Mouse (Mus musculus) spleen, adult 2 months (tissue): ENCODE data around the gene Scarf2. TPM values are rescaled to one million over a fixed set of nuclear protein-coding genes. Genes with fewer than 3 reads are reported as not detected.

ENCODE experiments used
- DNase-seq, 2 experiments: peaks; one replicate each; pipeline versions ENCODE4 v3.0.0 to v3.0.0-alpha.2; 2012 to 2021; ENCODE audit warnings: low spot score in 2 of 2, low read depth in 1 of 2
- H3K27ac ChIP-seq: fragments of 200-500 bp; 2 replicates; pipeline ENCODE4 v1.5.1; 2012; ENCODE audit warnings: low read length, inconsistent platforms; ENCODE audit not compliant: insufficient read depth
- H3K27me3 ChIP-seq: fragments of 200-500 bp; 2 replicates; pipeline ENCODE4 v1.6.1; 2012; ENCODE audit warnings: mild to moderate bottlenecking, moderate library complexity, low read length, inconsistent platforms; ENCODE audit not compliant: control insufficient read depth, insufficient read depth
- H3K36me3 ChIP-seq: fragments of 200-500 bp; 2 replicates; pipeline ENCODE4 v1.6.1; 2012; ENCODE audit warnings: mild to moderate bottlenecking, low read length, inconsistent platforms; ENCODE audit not compliant: control insufficient read depth, insufficient read depth
- H3K4me1 ChIP-seq: fragments of 200-500 bp; 2 replicates; pipeline ENCODE4 v1.6.1; 2011; ENCODE audit warnings: inconsistent platforms; ENCODE audit not compliant: control insufficient read depth, insufficient read depth, insufficient read length
- H3K4me3 ChIP-seq: fragments of 200-500 bp; 2 replicates; pipeline ENCODE4 v1.5.1; 2011; ENCODE audit warnings: mild to moderate bottlenecking, inconsistent platforms; ENCODE audit not compliant: insufficient read depth, insufficient read length; ENCODE audit errors: extremely low read depth
- CTCF ChIP-seq: fragments of 200-500 bp; IDR thresholded peaks from 2 replicates; pipeline ENCODE4 v1.5.1; 2011; ENCODE audit warnings: mild to moderate bottlenecking, inconsistent platforms; ENCODE audit not compliant: insufficient read depth, insufficient read length, insufficient replicate concordance; ENCODE audit errors: extremely low read depth
- POLR2A ChIP-seq: fragments of 200-500 bp; IDR thresholded peaks from 2 replicates; pipeline ENCODE4 v1.6.1; 2011; ENCODE audit warnings: low read depth, low read length, inconsistent platforms
- WGBS: fragments of 180-500 bp; shearing (Covaris S2); methylation state at CpG from one replicate; pipeline ENCODE4 v1.1.7; 2018; 5-methylcytosine and 5-hydroxymethylcytosine counted together
- polyA plus RNA-seq: library from polyadenylated mRNA; depleted of rRNA; stranded (reverse); fragments of >200 nt; gene quantifications from 2 replicates; pipeline ENCODE4 v1.2.3, GENCODE M21; 2012

Gene Scarf2
- polyA plus RNA-seq, 1 experiment, result 27.6 TPM

DNA sequence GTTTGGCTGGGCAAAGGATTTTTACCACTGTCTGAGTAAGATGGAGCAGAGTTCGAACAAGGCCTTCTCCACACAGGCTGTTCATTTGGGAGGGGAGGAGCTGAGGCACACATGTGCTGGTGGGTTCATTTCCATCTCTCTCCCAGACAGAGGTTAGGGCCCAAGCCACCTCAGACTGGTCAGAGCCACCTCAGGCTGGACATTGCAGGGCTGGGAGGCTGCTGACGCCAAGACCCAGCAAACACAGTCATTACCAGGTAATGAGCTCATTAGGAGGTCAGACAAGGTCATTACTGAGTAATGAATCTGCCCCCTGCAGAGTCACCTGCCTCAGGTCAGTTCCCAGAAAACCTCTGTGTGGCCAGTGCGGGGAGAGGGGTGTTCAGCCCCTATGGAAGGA is 31.8 kb downstream of the Scarf2 start:
- no peak overlapping the region for H3K27ac ChIP-seq
- H3K4me3 ChIP-seq, result no peak overlapping the region
- H3K27me3 ChIP-seq, result peaks cover 7% of the 10 kb centered on the region
- TF ChIP-seq CTCF, result no peak
- no peak for TF ChIP-seq POLR2A
- H3K36me3 ChIP-seq, result no peaks in the 10 kb centered on the region
- H3K4me1 ChIP-seq, result no peaks in the 10 kb centered on the region; the same call in 1 of the 2 replicates
- 92% methylated on average over 3 of the region's 3 CpGs for WGBS
- no peak for DNase-seq

DNA sequence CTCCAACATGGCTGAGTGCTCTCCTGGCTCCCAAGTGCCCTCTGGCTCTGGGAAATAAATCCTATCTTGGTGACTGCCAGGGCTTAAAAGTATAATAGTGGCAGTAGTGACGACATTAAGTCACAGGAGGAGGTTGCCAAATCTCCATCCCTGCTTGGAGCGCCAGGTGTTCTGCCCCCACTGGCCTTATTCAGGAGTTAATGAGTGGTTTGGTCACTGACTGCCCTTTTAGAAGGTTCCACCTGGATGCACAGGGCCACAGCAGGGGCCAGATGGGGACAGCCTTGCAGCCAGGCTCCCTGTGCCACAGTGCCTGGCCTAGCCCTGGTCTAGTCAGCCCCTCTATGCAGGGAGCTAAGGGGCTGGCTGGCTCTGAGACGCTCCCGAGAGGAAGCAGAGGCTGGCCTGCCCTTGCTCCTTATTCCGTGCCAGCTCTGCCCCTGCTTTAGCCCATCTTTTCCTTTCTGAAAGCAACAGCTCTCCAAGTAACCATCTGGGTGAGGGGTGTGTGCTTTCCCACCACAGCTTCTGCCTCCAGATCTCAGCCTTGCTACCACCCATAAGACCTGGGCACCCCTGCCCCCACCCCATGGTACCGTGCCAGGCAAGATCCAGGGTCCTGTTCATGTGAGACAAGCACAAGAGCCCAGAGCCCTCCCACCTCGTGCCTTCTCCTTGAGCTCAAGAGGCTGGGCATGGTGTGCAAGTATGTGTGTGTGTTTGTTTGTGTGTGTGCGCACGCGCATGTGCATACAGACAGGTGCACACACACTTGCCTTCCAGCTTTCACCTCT is 33.5 kb downstream of the Scarf2 start:
- TF ChIP-seq CTCF (no peak), POLR2A (no peak)
- Histone ChIP-seq H3K27ac (no peak overlapping the region), H3K36me3 (no peaks in the 10 kb centered on the region), H3K4me1 (no peaks in the 10 kb centered on the region; the same call in 1 of the 2 replicates), H3K27me3 (peaks cover 9% of the 10 kb centered on the region), H3K4me3 (no peak overlapping the region)
- DNase-seq, result no peak
- WGBS, result 82% methylated on average over 10 of the region's 10 CpGs

DNA sequence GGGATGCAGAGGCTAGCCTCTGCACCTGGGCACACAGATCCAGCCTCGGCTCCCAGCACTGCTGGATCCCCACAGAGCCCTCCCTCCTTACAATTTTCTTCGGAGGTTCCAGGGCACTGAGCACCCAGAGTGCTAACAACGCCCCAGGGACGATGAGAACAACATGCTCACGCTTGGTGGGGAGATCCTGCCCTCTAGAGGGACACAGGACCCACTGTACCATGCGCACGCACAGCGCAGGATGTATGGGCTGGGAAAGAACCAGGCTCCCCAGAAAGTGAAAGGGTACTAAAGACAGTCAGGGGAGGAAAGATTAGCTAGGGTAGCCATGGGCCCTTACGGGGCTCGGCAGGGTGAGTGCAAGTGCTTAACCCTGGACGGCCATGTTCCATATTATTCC is 34.7 kb downstream of the Scarf2 start:
- H3K27me3 ChIP-seq, result peaks cover 9% of the 10 kb centered on the region
- no peak overlapping the region for H3K27ac ChIP-seq
- TF ChIP-seq CTCF, result no peak
- no peak for TF ChIP-seq POLR2A
- H3K36me3 ChIP-seq, result no peaks in the 10 kb centered on the region
- WGBS, result 25% methylated on average over 11 of the region's 11 CpGs
- H3K4me1 ChIP-seq, result no peaks in the 10 kb centered on the region; the same call in 1 of the 2 replicates
- no peak for DNase-seq
- H3K4me3 ChIP-seq, result no peak overlapping the region

DNA sequence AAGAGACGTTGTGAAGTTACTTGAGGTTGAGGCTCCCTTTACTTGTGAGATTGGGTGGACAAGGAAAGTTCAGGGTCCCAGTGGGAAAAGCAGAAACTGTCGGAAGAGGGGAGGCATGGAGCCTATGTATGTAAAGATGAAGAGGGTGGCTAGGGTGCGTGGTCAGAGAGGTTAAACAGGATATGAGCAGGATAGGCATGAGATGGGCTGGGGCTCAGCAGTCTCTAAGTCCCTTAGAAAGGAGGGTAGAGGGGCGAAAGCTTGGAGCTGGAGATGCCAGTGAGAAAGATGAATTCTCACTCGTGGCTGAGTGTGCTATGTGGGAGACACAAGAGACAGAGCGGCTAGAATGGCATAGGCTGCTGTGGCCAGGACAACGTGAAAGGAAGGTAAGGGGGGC is 35.7 kb downstream of the Scarf2 start, which contains the start of gene B830017H08Rik:
Gene B830017H08Rik (plus strand): TSS at position 301 of the 400 bp plus-strand sequence.
- Histone ChIP-seq H3K4me1 (no peaks in the 10 kb centered on the region; the same call in 1 of the 2 replicates), H3K27ac (no peak within 1 kb of the TSS), H3K36me3 (no peaks in the 10 kb centered on the region), H3K27me3 (peaks cover 9% of the 10 kb centered on the region), H3K4me3 (no peak within 1 kb of the TSS; the same call in 1 of the 2 replicates)
- WGBS, result 35% methylated on average over 7 of the region's 7 CpGs
- TF ChIP-seq POLR2A, result no peak
- TF ChIP-seq CTCF, result no peak
- DNase-seq, result no peak

DNA sequence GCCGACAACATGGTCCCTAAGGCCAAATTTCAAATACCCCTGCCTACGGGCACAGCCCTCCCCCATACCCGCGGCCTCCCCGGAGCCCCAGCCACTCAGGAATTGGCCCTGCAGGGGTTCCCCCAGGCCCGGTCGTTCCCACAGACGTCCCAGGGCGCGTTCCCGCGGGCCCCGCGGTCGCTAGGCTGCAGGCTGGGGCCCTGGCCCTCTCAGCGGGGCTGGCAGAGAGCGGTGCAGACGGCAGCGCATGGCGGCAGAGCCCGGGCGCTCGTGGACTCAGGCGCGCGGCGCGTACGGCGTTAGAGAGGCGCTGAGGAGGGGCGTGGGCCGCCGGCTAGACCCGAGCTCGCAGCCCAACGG is 36.2 kb downstream of the Scarf2 start:
- under 1% methylated on average over 34 of the region's 37 CpGs for WGBS
- no peaks in the 10 kb centered on the region; the same call in 1 of the 2 replicates for H3K4me1 ChIP-seq
- no peak overlapping the region for H3K27ac ChIP-seq
- no peak for DNase-seq
- peaks cover 9% of the 10 kb centered on the region for H3K27me3 ChIP-seq
- no peak overlapping the region; the same call in 1 of the 2 replicates for H3K4me3 ChIP-seq
- TF ChIP-seq POLR2A (no peak), CTCF (no peak)
- H3K36me3 ChIP-seq, result no peaks in the 10 kb centered on the region

DNA sequence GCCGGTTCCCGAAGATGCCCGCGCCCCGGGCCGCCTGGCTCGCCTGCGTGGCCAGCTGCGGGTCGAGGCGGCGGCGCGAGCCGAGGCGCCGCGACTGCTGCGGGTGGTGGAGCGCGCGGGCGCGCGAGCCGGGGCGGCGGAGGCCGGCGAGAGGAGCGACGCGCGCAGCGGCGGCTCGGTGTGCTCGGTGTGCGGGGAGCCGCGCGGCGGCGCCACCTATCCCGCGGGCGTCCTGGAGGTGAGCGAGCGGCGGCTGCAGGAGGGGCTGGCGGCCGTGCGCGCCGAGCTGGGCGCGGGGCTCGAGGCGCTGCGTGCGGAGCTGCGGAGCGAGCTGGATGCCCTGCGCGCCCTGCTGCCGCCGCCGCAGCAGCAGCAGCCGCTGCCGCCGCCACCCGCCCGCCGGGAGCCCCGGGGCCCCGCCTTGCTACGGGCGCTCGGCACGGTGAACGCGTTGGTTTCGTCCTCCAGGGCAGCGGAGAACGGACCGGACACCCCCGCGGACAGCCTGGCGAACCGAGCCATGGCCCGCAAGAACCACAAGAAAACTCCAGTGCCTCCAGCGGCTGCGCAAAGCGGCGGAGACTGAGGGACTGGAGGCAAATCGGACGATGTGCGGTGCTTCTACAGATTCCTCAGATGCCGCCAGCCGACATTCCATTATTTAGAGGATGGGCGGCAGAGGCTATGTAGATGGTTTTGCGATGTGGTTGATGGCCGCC is 36.8 kb downstream of the Scarf2 start:
- 2% methylated on average over 91 of the region's 103 CpGs for WGBS
- H3K36me3 ChIP-seq, result no peaks in the 10 kb centered on the region
- no peaks in the 10 kb centered on the region; the same call in 1 of the 2 replicates for H3K4me1 ChIP-seq
- TF ChIP-seq POLR2A (no peak), CTCF (no peak)
- H3K27me3 ChIP-seq, result peaks cover 9% of the 10 kb centered on the region
- no peak overlapping the region for H3K4me3 ChIP-seq
- H3K27ac ChIP-seq, result no peak overlapping the region
- DNase-seq, result no peak
